Mouse (Mus musculus) limb, embryonic 13.5 days (tissue): ENCODE data around the gene Cep131. TPM values are rescaled to one million over a fixed set of nuclear protein-coding genes. Genes with fewer than 3 reads are reported as not detected.

Experiments
- ATAC-seq: fragments of 200-750 bp; cut with Nextera tagmentation; 2 replicates; pipeline ENCODE4 v1.8.0; 2017; ENCODE audit warnings: low read depth, moderate number of reproducible peaks, moderate TSS enrichment; ENCODE audit not compliant: low FRiP score
- H3K27ac ChIP-seq: fragments of 300-500 bp; sonication (generic); 2 replicates; pipeline ENCODE4 v1.5.1; 2015; ENCODE audit warnings: inconsistent platforms, mild to moderate bottlenecking, moderate library complexity
- H3K27me3 ChIP-seq: fragments of 300-500 bp; sonication (generic); 2 replicates; pipeline ENCODE4 v1.6.1; 2015; ENCODE audit warnings: mild to moderate bottlenecking, inconsistent platforms
- H3K36me3 ChIP-seq: fragments of 300-500 bp; sonication (generic); 2 replicates; pipeline ENCODE4 v1.6.1; 2015; ENCODE audit warnings: inconsistent platforms, mild to moderate bottlenecking, moderate library complexity
- H3K4me1 ChIP-seq: fragments of 300-500 bp; sonication (generic); 2 replicates; pipeline ENCODE4 v1.6.1; 2015; ENCODE audit warnings: inconsistent platforms
- H3K4me2 ChIP-seq: fragments of 300-500 bp; sonication (generic); replicated peaks from 2 replicates; pipeline ENCODE4 v1.6.1; 2015; ENCODE audit warnings: inconsistent platforms, mild to moderate bottlenecking, moderate library complexity
- H3K4me3 ChIP-seq: fragments of 300-500 bp; sonication (generic); 2 replicates; pipeline ENCODE4 v1.5.1; 2015; ENCODE audit warnings: moderate library complexity, mild to moderate bottlenecking, inconsistent platforms
- H3K9ac ChIP-seq: fragments of 300-500 bp; sonication (generic); 2 replicates; pipeline ENCODE4 v1.6.1; 2015; ENCODE audit warnings: mild to moderate bottlenecking, inconsistent platforms
- H3K9me3 ChIP-seq: fragments of 300-500 bp; sonication (generic); 2 replicates; pipeline ENCODE4 v1.6.1; 2016; ENCODE audit warnings: inconsistent platforms
- WGBS: fragments of 180-500 bp; shearing (Covaris S2); methylation state at CpG from one replicate; pipeline ENCODE4 v1.1.7; 2015; 5-methylcytosine and 5-hydroxymethylcytosine counted together
- polyA plus RNA-seq: library from polyadenylated mRNA; unstranded; fragments of >200 nt; fragmentation: Nextera tagmentation; extraction: Ambion mirVana; gene quantifications from 2 replicates; pipeline ENCODE4 v1.2.1, GENCODE M21; 2015

Cep131 gene
- polyA plus RNA-seq, 1 experiment from 2014 or later: 29.0 TPM

- WGBS: 1% methylated on average over 45 of the region's 63 CpGs
Observed at GRCm38 (mm10) chr11:120046553-120047191, 40.0 kb downstream of the Cep131 start, which contains the start of gene Aatk. Gene Aatk, minus strand, starts transcription at chr11:120047167.

GRCm38 (mm10) chr11:120045839-120046552, 40.6 kb downstream of the Cep131 start:
- peak overlapping the region; percentile 79 for H3K9ac ChIP-seq

More at GRCm38 (mm10) chr11:120046553-120047191, 40.0 kb downstream of the Cep131 start, which contains the start of gene Aatk:
- Histone ChIP-seq H3K9me3 (no peaks in the 10 kb centered on the region), H3K27ac (0 out of 2 replicates have a peak within 1 kb of the TSS, but pooled peaks have one; percentile 22), H3K4me1 (peaks cover 45% of the 10 kb centered on the region), H3K4me3 (peak within 1 kb of the TSS; percentile 69), H3K27me3 (peaks cover 38% of the 10 kb centered on the region), H3K4me2 (peak within 1 kb of the TSS; percentile 90), H3K36me3 (no peaks in the 10 kb centered on the region), H3K9ac (peak within 1 kb of the TSS; percentile 79)
- ATAC-seq: no peak

GRCm38 (mm10) chr11:120045341-120045740, 41.3 kb downstream of the Cep131 start:
- Histone ChIP-seq H3K27me3 (peaks cover 37% of the 10 kb centered on the region), H3K4me2 (peak overlapping the region; percentile 90), H3K27ac (no peak overlapping the region), H3K9me3 (no peaks in the 10 kb centered on the region), H3K9ac (peak overlapping the region; percentile 79; the same call in 1 of the 2 replicates), H3K4me3 (no peak overlapping the region), H3K4me1 (peaks cover 37% of the 10 kb centered on the region), H3K36me3 (no peaks in the 10 kb centered on the region)
- 48% methylated on average over 4 of the region's 4 CpGs for WGBS
- ATAC-seq: no peak

More at GRCm38 (mm10) chr11:120045839-120046552, 40.6 kb downstream of the Cep131 start:
- no peaks in the 10 kb centered on the region for H3K9me3 ChIP-seq
- ATAC-seq: no peak
- H3K4me3 ChIP-seq: peak overlapping the region; percentile 69
- 41% methylated on average over 11 of the region's 11 CpGs for WGBS
- peaks cover 39% of the 10 kb centered on the region for H3K4me1 ChIP-seq
- H3K27me3 ChIP-seq: peaks cover 38% of the 10 kb centered on the region
- no peak overlapping the region for H3K27ac ChIP-seq
- peak overlapping the region; percentile 90 for H3K4me2 ChIP-seq
- H3K36me3 ChIP-seq: no peaks in the 10 kb centered on the region

- Histone ChIP-seq H3K9ac (peak overlapping the region; percentile 43; the same call in 1 of the 2 replicates), H3K27me3 (peaks cover 11% of the 10 kb centered on the region), H3K27ac (no peak overlapping the region; the same call in 1 of the 2 replicates), H3K4me1 (peaks cover 24% of the 10 kb centered on the region), H3K4me3 (no peak overlapping the region), H3K36me3 (no peaks in the 10 kb centered on the region), H3K9me3 (no peaks in the 10 kb centered on the region), H3K4me2 (no peak overlapping the region)
- 77% methylated on average over 7 of the region's 7 CpGs for WGBS
- no peak for ATAC-seq
Observed at GRCm38 (mm10) chr11:120042141-120042838, 44.3 kb downstream of the Cep131 start.

DNA sequence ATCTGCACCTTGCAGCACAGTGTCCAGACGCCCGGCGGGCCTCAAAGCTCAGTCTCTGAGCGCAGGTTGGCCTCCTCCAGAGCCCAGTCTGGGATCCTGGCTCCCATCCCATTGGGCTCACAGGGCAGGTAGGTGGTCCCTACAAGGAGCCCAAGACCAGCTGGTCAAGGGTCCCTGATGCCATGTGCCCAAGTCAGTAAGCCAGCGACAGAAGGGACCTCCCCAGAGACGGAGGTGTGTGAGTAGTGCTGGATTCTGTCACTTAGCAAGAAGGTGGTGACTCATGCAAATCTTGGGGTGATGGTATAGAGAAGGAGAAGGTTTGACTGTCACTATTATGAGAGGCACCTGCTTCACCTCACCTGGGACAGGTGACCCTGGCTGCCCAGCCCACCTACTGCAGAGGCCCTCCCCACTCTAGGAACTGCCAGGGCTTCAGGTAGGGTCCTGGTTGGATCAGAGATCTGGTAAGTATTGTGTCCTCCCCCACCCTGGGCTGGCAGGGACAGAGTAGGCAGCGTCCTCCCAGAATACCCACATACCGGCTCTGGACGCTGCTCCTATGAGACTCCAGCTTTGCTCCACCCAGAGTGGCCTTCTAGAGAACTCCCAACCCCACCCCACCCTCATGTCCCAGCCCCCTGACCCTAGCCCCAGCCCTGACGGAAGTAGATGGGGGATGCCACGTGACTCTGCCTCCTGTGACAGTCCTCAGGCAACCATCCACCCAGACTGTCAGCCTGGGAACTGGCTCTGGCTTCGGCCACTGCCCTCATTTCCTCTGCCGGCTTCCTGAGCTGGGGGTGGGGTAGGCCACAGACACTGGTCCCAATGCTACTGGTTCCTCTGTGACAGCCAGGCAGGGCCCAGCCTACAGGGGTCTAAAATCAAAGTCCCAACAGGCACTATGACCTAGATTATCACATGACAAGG, 45.2 kb downstream of the Cep131 start:
- Histone ChIP-seq H3K4me3 (no peak overlapping the region), H3K27ac (no peak overlapping the region), H3K4me1 (peaks cover 21% of the 10 kb centered on the region), H3K36me3 (no peaks in the 10 kb centered on the region), H3K9ac (peak overlapping the region; percentile 43; the same call in 1 of the 2 replicates), H3K9me3 (no peaks in the 10 kb centered on the region), H3K4me2 (no peak overlapping the region), H3K27me3 (peaks cover 8% of the 10 kb centered on the region)
- no peak for ATAC-seq
- WGBS: 53% methylated on average over 13 of the region's 13 CpGs

- WGBS: 79% methylated on average over 8 of the region's 8 CpGs
- peaks cover 11% of the 10 kb centered on the region for H3K4me1 ChIP-seq
- no peak overlapping the region for H3K4me2 ChIP-seq
- no peaks in the 10 kb centered on the region for H3K36me3 ChIP-seq
- H3K27ac ChIP-seq: no peak overlapping the region
- no peaks in the 10 kb centered on the region for H3K27me3 ChIP-seq
- H3K9ac ChIP-seq: no peak overlapping the region
- peaks cover 4% of the 10 kb centered on the region; the same call in 1 of the 2 replicates for H3K9me3 ChIP-seq
- no peak overlapping the region for H3K4me3 ChIP-seq
- no peak for ATAC-seq
Observed at GRCm38 (mm10) chr11:120040440-120040839, 46.2 kb downstream of the Cep131 start.

DNA sequence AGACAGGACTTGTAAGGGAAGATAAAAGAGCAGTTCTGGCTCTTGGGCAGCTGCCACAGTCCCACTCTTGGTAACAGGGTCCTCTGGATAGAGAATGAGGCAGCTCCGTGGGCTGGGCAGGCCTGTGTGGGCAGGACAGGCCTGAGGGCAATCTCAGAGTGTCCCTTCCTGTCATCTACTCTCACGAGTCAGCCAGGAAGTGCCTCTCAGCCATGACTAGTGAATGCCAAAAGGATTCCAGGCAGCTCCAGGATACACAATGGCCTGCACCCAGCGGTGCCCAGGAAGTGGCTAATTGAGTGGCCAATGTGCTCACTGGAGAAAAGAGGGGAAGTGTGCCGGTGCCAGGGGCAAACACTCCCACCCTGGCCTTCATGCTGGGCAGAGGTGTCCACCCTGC, 47.0 kb downstream of the Cep131 start:
- Histone ChIP-seq H3K27ac (no peak overlapping the region), H3K4me3 (no peak overlapping the region), H3K36me3 (no peaks in the 10 kb centered on the region), H3K9me3 (peaks cover 5% of the 10 kb centered on the region; the same call in 1 of the 2 replicates), H3K4me2 (no peak overlapping the region), H3K27me3 (no peaks in the 10 kb centered on the region), H3K9ac (no peak overlapping the region), H3K4me1 (peaks cover 7% of the 10 kb centered on the region; the same call in 1 of the 2 replicates)
- no peak for ATAC-seq
- WGBS: 45% methylated on average over 4 of the region's 4 CpGs

DNA sequence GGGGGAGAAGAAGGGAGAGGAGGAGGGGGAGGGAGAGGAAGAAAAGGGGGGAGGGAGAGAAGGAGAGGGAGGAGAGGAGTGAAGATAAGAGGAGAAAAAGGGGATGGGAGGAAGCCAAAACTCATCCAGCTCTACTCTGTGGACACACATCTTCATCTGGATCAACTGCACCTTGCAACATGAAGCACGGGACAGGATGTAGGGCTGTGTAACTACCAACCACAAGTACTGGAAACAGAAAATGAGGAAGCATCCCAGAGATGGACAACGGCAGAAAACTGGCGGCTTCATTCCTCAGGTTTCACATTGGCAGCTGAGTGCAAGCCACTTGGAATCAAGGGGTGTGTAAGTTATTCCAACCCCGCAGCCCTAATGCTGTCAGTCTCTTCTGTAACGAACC, 51.9 kb downstream of the Cep131 start:
- ATAC-seq: no peak
- peaks cover 5% of the 10 kb centered on the region; the same call in 1 of the 2 replicates for H3K9me3 ChIP-seq
- no peak overlapping the region; the same call in 1 of the 2 replicates for H3K27ac ChIP-seq
- H3K4me3 ChIP-seq: no peak overlapping the region
- 67% methylated on average over 5 of the region's 5 CpGs for WGBS
- no peaks in the 10 kb centered on the region for H3K36me3 ChIP-seq
- peaks cover 10% of the 10 kb centered on the region; the same call in 1 of the 2 replicates for H3K4me1 ChIP-seq
- H3K9ac ChIP-seq: no peak overlapping the region
- no peak overlapping the region for H3K4me2 ChIP-seq
- no peaks in the 10 kb centered on the region for H3K27me3 ChIP-seq

- Histone ChIP-seq H3K36me3 (no peaks in the 10 kb centered on the region), H3K4me2 (no peak overlapping the region), H3K27me3 (no peaks in the 10 kb centered on the region), H3K9ac (no peak overlapping the region), H3K4me1 (peaks cover 10% of the 10 kb centered on the region; the same call in 1 of the 2 replicates), H3K27ac (no peak overlapping the region), H3K9me3 (peaks cover 5% of the 10 kb centered on the region; the same call in 1 of the 2 replicates), H3K4me3 (no peak overlapping the region)
- no peak for ATAC-seq
- 20% methylated on average over 3 of the region's 3 CpGs for WGBS
Observed at GRCm38 (mm10) chr11:120034306-120034705, 52.3 kb downstream of the Cep131 start.

GRCm38 (mm10) chr11:120033473-120033872, 53.2 kb downstream of the Cep131 start:
- no peak overlapping the region for H3K4me3 ChIP-seq
- WGBS: 68% methylated on average over 3 of the region's 3 CpGs
- peaks cover 10% of the 10 kb centered on the region; the same call in 1 of the 2 replicates for H3K4me1 ChIP-seq
- H3K4me2 ChIP-seq: no peak overlapping the region
- ATAC-seq: no peak
- H3K9me3 ChIP-seq: peaks cover 5% of the 10 kb centered on the region; the same call in 1 of the 2 replicates
- H3K9ac ChIP-seq: no peak overlapping the region
- H3K27me3 ChIP-seq: no peaks in the 10 kb centered on the region
- no peak overlapping the region for H3K27ac ChIP-seq
- H3K36me3 ChIP-seq: no peaks in the 10 kb centered on the region

- Histone ChIP-seq H3K4me1 (peaks cover 11% of the 10 kb centered on the region; the same call in 1 of the 2 replicates), H3K9ac (0 out of 2 replicates have a peak overlapping the region, but pooled peaks have one; percentile 13), H3K9me3 (peaks cover 5% of the 10 kb centered on the region; the same call in 1 of the 2 replicates), H3K4me2 (no peak overlapping the region), H3K27ac (no peak overlapping the region), H3K4me3 (no peak overlapping the region), H3K36me3 (no peaks in the 10 kb centered on the region), H3K27me3 (no peaks in the 10 kb centered on the region)
- 47% methylated on average over 8 of the region's 8 CpGs for WGBS
- no peak for ATAC-seq
Observed at GRCm38 (mm10) chr11:120032052-120032451, 54.6 kb downstream of the Cep131 start.
